Mouse (Mus musculus) embryonic facial prominence, embryonic 10.5 days (tissue): ENCODE data around the gene Mlh3. TPM values are rescaled to one million over a fixed set of nuclear protein-coding genes. Genes with fewer than 3 reads are reported as not detected.
A peak's percentile ranks its signal among the peaks of the same experiment; 100 is the strongest.

Experiments used
- DNase-seq: peaks from one replicate; pipeline ENCODE4 v3.0.0-alpha.2; 2017; ENCODE audit warnings: low spot score
- H3K27ac ChIP-seq: fragments of 300-500 bp; sonication (generic); replicated peaks from 2 replicates; pipeline ENCODE4 v1.5.1; 2016; ENCODE audit warnings: mild to moderate bottlenecking
- H3K27me3 ChIP-seq: fragments of 300-500 bp; sonication (generic); replicated peaks from 2 replicates; pipeline ENCODE4 v1.6.1; 2016; ENCODE audit warnings: low read depth, mild to moderate bottlenecking; ENCODE audit not compliant: poor library complexity, severe bottlenecking
- H3K36me3 ChIP-seq: fragments of 300-500 bp; sonication (generic); replicated peaks from 2 replicates; pipeline ENCODE4 v1.6.1; 2016; ENCODE audit warnings: mild to moderate bottlenecking, moderate library complexity
- H3K4me1 ChIP-seq: fragments of 300-500 bp; sonication (generic); 2 replicates; pipeline ENCODE4 v1.6.1; 2016
- H3K4me3 ChIP-seq: fragments of 300-500 bp; sonication (generic); 2 replicates; pipeline ENCODE4 v1.5.1; 2016; ENCODE audit warnings: mild to moderate bottlenecking, moderate library complexity
- H3K9me3 ChIP-seq: fragments of 300-500 bp; sonication (generic); 2 replicates; pipeline ENCODE4 v1.6.1; 2016; ENCODE audit warnings: mild to moderate bottlenecking
- WGBS: fragments of 180-500 bp; shearing (Covaris S2); methylation state at CpG from one replicate; pipeline ENCODE4 v1.1.7; 2016; 5-methylcytosine and 5-hydroxymethylcytosine counted together
- microRNA-seq: library from miRNA; unstranded; fragments of <30 nt; microRNA quantifications from one replicate; pipeline ENCODE4, GENCODE M21; 2017
- polyA plus RNA-seq: library from polyadenylated mRNA; unstranded; fragments of >200 nt; fragmentation: Nextera tagmentation; extraction: Ambion mirVana; gene quantifications from 2 replicates; pipeline ENCODE4 v1.2.1, GENCODE M21; 2016

Mlh3 gene
- polyA plus RNA-seq, 1 experiment from 2014 or later = 8.2 TPM

DNA sequence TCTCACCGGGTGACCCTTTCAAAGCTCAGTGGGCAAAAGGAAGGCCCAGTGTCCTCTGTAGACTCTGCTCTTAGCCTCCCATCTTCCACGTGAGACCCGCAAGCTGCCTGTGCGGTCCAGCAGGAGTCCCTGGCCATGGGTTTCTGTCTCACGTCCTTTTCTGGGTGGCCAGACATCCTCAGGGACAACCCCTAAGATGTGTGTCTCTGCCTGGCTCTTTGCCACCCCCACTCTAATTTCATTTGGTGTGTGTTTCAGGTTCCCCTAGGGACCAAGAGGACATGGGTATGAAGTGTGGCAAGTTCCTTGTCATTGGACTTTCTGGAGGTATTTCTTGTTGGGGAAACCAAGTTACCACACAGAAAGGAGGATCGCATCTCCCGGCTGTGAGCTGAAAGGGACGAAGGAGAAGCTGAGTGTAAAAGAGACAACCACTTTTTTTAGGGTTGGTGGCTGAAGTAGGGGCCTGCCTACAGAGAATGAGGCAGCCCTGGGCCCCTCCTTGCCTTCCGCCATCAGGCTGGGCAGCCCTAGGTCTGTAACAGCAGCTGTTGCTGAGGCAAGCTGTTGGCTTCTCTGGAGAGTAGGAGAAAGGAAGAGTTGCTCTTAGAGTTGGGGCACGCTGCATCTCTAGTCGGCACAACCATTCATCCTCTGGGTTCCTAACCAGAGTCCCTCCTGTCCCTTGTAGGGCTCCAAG lies 76.3 kb downstream of the Mlh3 start:
- no peak for DNase-seq
- H3K9me3 ChIP-seq = no peaks in the 10 kb centered on the region
- H3K4me3 ChIP-seq = no peak overlapping the region
- 91% methylated on average over 11 of the region's 11 CpGs for WGBS
- H3K27me3 ChIP-seq = peaks cover 57% of the 10 kb centered on the region
- H3K36me3 ChIP-seq = no peaks in the 10 kb centered on the region
- no peak overlapping the region for H3K27ac ChIP-seq
- H3K4me1 ChIP-seq = peaks cover 59% of the 10 kb centered on the region

DNA sequence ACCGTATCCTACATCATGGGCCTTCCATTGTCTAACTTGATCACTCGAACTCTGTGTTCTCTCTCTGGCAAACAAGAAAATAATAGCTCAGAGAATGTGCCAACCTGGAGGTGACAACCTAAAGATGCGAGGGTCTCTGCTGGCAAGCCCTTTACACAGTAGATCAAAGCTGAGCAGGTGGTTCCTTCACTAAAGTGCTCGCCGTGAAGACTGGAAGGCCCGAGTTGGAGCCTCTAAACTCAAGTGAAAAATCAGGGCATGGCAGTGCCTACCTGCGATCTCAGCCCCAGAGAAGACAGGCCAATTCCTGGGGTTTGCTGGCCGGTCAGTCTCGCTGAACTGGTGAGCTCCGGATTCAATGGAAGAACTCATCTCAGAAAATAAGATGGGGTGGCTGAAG lies 77.3 kb downstream of the Mlh3 start:
- H3K27ac ChIP-seq = 0 out of 2 replicates have a peak overlapping the region, but pooled peaks have one; percentile 37

DNA sequence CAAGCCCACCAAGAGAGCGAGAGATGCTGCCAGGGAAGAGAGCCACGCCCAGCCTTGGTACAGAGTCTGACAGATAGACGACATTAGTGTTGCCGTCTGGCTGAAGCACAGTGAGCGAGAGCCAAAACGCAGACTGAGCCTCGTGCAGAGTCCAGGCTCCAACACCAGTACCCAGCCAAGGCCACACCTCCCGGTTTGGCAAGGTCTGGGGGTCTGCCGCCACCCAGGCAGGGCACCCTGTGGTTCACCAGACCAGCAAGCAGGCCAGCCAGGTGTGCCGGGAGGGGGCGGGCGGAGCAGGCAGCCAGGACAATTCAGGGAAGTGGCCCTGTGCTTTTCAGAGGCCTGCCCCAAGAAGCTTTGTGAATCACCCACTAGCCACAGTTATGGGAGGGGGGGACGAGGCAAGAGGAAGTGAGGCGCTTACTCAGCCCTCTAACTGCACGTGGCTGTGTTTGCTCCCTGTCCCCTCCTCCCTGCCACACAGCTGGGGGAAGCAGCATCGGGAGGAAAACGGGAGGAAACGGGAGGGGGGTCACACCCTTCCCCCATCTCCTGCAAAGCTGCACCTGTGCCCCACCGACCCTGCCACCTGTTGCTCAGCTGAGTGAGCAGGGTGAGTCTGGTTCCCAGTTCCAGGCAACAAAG lies 77.8 kb downstream of the Mlh3 start:
- H3K27me3 ChIP-seq = peaks cover 52% of the 10 kb centered on the region
- H3K4me1 ChIP-seq = peaks cover 44% of the 10 kb centered on the region
- no peak for DNase-seq
- H3K36me3 ChIP-seq = no peaks in the 10 kb centered on the region
- H3K27ac ChIP-seq = peak overlapping the region; percentile 37
- H3K4me3 ChIP-seq = no peak overlapping the region
- H3K9me3 ChIP-seq = no peaks in the 10 kb centered on the region
- 31% methylated on average over 19 of the region's 19 CpGs for WGBS

More for the DNA sequence above, 77.3 kb downstream of the Mlh3 start:
- Histone ChIP-seq H3K36me3 (no peaks in the 10 kb centered on the region), H3K4me1 (peaks cover 50% of the 10 kb centered on the region), H3K4me3 (no peak overlapping the region), H3K9me3 (no peaks in the 10 kb centered on the region), H3K27me3 (peaks cover 52% of the 10 kb centered on the region)
- 83% methylated on average over 10 of the region's 10 CpGs for WGBS
- no peak for DNase-seq

DNA sequence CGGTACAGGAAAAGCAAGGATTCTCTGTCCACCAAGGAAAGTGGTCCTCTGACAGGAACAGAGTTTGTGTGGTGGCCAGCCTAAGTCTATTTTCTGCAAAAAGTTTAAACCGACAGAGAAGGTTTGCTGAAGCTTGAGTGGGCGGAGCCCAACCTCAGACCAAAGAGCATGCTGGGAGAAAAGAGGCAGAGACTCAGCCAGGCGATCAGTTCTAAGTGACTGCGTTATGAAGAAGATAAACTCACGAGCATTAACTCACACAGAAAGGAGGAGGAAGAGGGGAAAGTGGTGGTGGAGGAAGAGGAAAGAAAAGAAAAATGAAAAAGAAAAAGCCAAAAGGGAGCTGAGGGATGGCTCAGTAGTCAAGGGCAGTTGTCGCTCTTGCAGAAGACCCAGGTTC lies 80.1 kb downstream of the Mlh3 start:
- no peak for DNase-seq
- Histone ChIP-seq H3K4me3 (no peak overlapping the region), H3K27me3 (peaks cover 43% of the 10 kb centered on the region), H3K4me1 (peaks cover 28% of the 10 kb centered on the region), H3K27ac (no peak overlapping the region), H3K9me3 (no peaks in the 10 kb centered on the region), H3K36me3 (no peaks in the 10 kb centered on the region)
- WGBS = 78% methylated on average over 7 of the region's 7 CpGs

DNA sequence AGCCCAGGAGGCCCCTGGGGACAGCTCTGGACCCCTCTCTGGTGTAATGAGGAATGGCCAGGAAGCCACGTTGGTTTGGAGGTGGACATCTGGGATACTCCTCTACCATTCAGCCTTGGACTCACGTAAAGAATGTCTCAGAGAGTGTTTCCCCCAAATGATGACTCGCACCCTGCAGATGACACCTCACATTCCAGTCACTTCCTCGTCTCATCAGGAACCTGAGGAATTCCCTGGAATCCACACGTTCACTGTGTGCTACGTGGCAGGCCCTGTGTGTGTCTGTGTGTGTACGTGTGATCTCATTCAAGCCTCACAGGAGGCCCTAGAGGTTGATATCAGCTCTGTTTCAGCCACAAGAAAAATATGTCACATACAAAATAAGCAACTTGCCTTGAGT lies 84.0 kb downstream of the Mlh3 start:
- DNase-seq = no peak
- Histone ChIP-seq H3K4me3 (no peak overlapping the region), H3K9me3 (no peaks in the 10 kb centered on the region), H3K27me3 (peaks cover 46% of the 10 kb centered on the region), H3K27ac (no peak overlapping the region), H3K36me3 (no peaks in the 10 kb centered on the region), H3K4me1 (peaks cover 27% of the 10 kb centered on the region)
- 80% methylated on average over 7 of the region's 7 CpGs for WGBS

DNA sequence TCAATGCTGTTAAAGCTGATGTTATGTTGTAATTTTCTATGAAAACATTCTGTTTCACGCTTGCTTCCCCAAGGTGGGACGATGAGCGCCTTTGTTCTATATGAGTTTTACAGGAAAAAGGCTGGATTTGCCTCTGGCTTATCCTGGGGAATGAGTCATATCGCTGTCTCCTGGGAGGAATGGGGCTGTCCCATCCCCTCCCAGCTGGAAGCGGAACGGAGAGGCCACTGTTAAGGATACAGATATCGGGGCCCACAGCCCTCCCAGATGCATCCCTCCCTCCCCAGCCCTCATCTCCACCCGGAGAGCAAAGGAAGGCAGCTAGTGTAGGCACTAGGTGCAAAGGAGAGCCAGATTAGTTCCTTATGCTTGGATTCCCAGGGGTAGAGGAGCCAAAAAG lies 84.6 kb downstream of the Mlh3 start:
- Histone ChIP-seq H3K27me3 (peaks cover 51% of the 10 kb centered on the region), H3K27ac (no peak overlapping the region), H3K4me1 (peaks cover 31% of the 10 kb centered on the region), H3K9me3 (no peaks in the 10 kb centered on the region), H3K36me3 (no peaks in the 10 kb centered on the region), H3K4me3 (no peak overlapping the region)
- WGBS = 69% methylated on average over 8 of the region's 8 CpGs
- no peak for DNase-seq

Small RNA genes within 50 kb of the gene (microRNA-seq; reads per million reads assigned to microRNA genes)
- not detected for gene Mir6938

Other genes with a start within 250 kb of the Mlh3 start
- 2.9 and 3.7 TPM in 2 replicates for gene Prox2, start 159.8 kb downstream of the Mlh3 start, polyA plus RNA-seq
- 106 TPM in 2 replicates for gene Dlst, start 159.8 kb downstream of the Mlh3 start, polyA plus RNA-seq
- gene Rps6kl1, start 119.3 kb downstream of the Mlh3 start, polyA plus RNA-seq = 2.0 and 2.2 TPM in 2 replicates
- 9.3 and 9.8 TPM in 2 replicates for gene Pgf, start 92.8 kb downstream of the Mlh3 start, polyA plus RNA-seq
- gene Eif2b2, start 51.1 kb downstream of the Mlh3 start, polyA plus RNA-seq = 119 and 122 TPM in 2 replicates
- gene Acyp1, start 17.8 kb upstream of the Mlh3 start, polyA plus RNA-seq = 47.3 and 50.6 TPM in 2 replicates
- gene Zc2hc1c, start 18.0 kb upstream of the Mlh3 start, polyA plus RNA-seq = 0.90 and 0.92 TPM in 2 replicates
- gene Nek9, start 68.8 kb upstream of the Mlh3 start, polyA plus RNA-seq = 24.5 and 26.6 TPM in 2 replicates
- 243 and 251 TPM in 2 replicates for gene Tmed10, start 104.2 kb upstream of the Mlh3 start, polyA plus RNA-seq
- gene Fos, start 203.3 kb upstream of the Mlh3 start, polyA plus RNA-seq = 1.4 and 1.8 TPM in 2 replicates